Mouse (Mus musculus) kidney, adult 8-10 months (tissue): ENCODE measurements at regions not wholly inside any gene's neighbourhood (a gene's known extent, or its start where the extent isn't known, plus 50 kb on each side); places are given as distances from the start of the nearest gene placed in this dataset.
"Not testable (repeated sequence)": the region's sequence is repeated elsewhere in the genome, so short reads cannot be mapped to it uniquely, and the experiment has no call there.

Experiments used
- DNase-seq, 2 experiments: peaks; one replicate each; pipeline ENCODE4 v3.0.0; 2022

DNA sequence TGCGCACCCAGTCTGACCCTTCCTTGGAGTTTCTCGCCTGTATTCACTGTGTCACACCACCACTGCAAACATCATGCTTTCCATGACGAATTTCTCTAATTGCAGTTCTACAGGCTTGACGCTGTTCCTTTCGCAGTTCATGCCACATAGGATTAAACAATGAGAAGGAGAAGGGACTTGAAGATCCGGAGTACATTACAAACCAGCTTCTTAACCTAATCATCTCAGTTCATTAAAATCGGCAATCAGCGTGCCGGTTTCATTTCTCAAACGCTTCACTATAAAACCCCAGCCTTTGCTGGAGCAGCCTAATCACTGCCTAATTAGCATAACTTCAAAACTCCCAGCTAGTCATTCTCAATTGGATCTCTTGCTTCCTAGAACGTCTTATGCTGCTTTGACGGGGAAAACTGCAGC is 196.5 kb upstream of the Slc7a11 start:
- no peak for DNase-seq

DNA sequence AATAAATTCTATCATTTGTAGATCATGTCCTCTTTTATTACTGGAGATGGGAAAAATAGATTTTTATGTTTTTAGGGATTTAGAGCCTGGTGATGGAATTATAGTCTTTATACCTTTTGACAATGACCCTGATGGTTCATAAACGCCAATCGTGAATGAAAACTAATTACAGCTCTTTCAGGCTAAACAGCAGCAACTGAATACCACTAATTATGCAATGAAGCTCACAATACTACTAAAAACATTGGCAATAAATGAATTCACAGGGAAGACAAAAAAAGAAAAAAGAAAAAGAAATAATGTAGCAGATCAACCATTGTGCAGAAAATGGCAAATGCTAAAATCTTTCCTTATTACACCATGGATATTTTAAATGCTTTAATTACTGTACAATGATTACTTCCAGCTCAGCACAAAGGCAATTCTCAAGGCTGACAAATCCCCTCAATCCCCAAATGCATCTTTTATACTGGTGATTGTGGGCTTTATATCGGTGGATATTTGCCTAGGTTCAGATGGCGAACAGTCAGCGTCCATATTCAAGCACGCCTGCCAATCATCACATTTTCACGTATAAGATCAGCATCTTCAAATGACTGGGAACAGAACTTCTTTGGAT is 191.2 kb upstream of the Slc7a11 start:
- no peak for DNase-seq

DNA sequence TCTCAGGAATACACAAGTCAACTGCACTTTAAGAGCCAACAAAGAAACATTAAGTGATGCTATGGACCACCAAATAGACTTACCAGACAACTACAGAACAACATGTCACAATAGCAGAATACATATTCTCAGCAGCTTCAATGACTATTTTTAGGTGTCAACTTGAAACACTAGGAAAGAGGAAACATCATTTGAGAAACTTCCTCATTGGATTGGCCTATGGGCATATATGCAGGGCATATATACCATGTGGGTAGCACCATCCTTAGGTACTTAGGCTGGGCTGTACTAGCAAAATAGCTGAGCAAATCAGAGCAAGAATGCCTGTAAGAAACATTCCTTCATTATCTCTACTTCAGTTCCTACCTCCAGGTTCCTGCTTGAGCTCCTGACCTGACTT is 187.9 kb upstream of the Slc7a11 start:
- DNase-seq, result no peak

- DNase-seq, result no peak
Observed at GRCm38 (mm10) chr3:50628092-50628696, 184.8 kb upstream of the Slc7a11 start.

DNA sequence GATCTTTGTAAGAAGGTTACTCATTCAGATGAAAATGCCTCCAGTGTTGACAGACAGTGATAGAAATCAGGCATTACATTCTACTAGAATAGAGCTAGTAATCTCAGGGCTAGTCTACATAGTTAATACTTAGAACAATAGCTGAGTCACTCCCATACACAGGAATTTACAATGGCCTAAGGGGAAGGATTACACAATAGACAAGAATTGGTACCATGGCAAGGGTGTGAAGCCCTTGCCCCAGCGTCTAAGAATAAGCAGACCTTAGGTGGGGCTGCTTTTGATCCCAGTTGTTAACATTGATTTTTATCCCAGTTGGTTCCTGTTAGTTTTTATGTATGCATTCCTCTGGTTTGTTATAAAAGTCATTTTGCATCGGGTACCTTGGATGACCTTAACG is 177.8 kb upstream of the Slc7a11 start:
- DNase-seq, result not testable (repeated sequence)

GRCm38 (mm10) chr3:50619061-50619460 is 175.6 kb upstream of the Slc7a11 start:
- DNase-seq, result no peak

DNA sequence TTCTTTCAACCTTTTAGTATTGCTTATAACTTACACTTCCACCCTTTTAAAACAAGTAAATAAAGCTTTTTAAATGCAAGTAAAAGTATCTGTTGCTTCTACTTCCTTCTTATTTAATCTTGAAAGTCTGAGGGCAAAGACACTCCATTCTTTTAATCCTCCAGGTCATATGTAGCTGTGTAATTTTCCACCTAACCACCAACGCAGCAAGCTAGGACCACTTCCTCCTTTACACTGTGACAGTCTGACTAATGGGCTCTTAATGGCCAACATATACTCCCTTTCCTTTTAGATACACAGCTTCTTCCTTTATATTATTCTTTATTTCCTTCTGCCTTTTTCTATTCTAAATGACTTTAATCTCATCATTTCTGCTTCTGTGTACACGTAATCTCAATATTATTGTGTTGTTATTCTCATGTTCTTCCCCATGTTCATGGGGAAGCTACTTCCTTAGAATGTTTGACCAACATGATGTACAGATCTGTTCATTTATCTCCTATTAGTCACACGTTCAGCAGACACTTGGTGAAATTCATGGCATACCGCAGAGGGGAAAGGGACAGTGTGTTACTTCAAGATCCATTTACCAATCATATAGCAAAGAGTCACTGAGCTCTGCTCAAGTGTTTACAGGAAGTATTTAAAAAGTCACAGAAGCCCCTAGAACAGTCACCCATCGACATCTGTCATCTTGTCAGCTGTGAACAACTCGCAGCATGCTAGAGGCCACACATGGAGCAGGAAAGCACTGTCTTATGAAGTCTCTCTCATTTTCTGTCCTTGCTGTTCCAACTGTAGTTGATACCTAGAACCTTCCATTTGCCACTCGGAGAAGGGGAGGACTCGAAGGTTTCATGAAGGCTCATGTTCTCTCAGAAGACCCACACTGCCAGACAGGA is 172.2 kb upstream of the Slc7a11 start:
- DNase-seq, result no peak

- DNase-seq, result no peak
Observed at GRCm38 (mm10) chr3:50613011-50613410, 169.6 kb upstream of the Slc7a11 start.

DNA sequence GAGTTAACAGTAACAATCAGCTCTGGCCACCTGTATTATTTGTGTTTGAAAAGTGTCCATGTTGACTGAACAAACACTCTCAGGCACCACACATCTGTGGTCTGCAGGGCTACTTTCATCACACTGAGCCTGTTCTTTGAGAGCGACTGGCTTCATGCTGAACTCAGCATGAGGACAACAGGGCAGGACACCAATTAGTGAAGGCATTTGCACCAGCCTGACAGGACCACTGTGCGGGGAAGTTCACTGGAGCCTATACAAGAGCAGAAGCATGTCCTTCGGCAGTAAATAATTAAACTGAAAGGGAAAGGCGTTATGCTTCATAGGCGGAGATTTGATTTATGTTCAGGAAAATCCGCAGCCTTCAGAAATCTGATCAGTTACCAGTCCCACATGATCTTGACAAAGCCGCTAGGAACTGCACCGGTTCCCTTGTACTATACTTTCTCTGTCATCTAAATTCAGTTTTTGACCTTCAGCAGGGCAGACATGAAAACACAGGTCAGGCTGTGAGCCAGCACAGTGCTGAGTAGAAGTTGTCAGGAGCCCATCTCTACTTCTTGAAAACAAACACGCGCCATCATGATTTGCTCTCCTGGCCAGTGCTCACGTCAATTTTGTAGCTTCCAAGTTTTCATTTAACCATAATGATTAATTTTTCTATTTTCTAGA is 166.1 kb upstream of the Slc7a11 start:
- peak; percentile 7 to 20 for DNase-seq

GRCm38 (mm10) chr3:50607736-50608135 is 164.3 kb upstream of the Slc7a11 start:
- no peak for DNase-seq

DNA sequence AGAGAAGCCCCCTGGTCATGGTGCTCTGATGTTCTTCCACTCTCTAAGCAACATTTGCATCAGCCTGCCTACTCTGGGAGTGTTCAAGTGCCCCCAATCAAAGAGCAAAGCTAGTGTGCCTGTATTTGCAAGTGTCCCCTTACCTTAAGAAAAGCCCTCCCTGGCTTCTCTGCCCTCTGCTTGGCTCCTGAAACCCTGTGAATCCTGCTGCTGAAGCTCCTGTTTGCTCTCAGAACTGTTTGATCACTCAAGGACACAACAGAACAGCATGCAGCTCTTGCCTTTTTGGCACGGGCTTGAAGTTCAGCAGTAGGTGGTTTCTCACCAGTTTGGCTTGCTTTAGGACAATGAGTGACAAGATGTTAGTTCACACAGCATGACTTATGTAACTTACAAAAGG is 163.6 kb upstream of the Slc7a11 start:
- DNase-seq, result no peak

- DNase-seq, result no peak
Observed at GRCm38 (mm10) chr3:50605750-50606149, 162.3 kb upstream of the Slc7a11 start.

GRCm38 (mm10) chr3:50603182-50603581 is 159.8 kb upstream of the Slc7a11 start:
- DNase-seq, result peak in 1 of 2 experiments; percentile 6

DNA sequence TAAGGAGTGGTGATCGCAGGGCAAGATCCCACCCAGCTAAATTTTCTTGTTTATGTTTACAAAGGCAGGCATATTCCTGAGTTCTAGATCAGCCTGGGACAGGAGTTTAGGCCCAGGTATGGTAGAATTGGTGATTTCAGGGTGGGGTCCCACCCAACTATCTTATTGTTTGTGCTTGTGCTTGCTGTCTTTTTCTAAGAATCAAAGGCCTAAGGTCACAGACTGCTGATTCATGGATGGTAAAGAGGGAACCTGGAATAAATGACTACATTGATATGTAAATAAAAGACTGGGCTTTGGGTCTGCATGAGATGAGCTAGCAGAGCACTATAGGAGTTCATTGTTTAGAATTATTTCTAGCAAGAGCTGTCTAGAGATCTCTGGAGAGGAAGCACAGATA is 152.3 kb upstream of the Slc7a11 start:
- DNase-seq, result no peak

DNA sequence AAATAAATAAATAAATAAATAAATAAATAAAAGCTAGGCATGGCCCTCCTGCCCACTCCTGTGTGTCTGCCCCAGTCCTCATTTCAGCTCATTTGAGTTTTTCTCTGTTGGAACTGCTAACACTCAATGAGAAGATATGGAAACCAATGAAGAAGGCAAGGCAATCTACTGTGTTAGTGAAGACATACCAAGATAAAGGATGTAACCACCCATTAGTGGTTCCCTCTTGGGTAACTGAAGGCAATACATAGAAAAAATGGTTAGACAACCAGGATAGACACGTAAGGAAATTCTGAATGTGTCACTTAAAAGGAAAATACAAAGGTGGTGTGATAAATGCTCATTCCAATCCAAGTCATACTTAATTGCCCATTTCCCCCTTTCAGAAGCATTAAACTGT is 140.9 kb upstream of the Slc7a11 start:
- DNase-seq, result no peak

DNA sequence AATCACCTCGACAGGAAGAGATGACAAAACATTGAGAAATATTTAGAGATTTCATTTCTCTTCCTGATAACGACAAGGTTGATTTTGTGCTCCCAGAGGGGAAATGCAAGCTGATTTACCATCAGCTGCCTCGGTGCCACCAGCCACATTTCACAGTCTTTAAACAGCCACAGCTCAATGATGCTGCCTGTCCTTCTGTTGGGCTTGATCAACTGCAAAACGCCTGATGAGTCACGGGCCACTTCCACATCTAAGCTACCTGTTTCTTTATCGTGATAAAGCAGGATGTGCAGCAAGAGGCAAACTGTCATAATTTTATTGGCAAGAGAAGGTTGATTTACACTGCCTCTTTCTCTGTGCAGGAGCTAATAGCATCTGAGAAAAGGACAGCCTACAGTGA is 140.1 kb upstream of the Slc7a11 start:
- no peak for DNase-seq

DNA sequence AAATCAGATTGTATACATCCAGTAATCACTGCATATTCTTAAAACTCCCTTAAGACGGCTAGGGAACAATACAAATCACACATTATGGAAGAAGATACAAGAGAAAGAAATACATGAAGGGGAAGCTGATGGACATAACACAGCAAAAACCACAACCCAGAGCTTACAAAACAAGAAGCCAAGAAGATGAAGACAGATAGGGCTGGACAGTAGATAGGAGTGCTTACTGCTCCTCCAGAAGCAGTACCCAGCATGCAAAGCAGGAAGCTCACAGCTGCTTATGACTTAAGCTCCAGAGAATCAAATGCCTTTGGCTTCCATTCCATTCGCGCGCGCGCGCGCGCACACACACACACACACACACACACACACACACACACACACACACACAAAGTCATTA is 131.0 kb upstream of the Slc7a11 start:
- no peak for DNase-seq

- DNase-seq, result no peak
Observed at GRCm38 (mm10) chr3:50570027-50570426, 126.6 kb upstream of the Slc7a11 start.

DNA sequence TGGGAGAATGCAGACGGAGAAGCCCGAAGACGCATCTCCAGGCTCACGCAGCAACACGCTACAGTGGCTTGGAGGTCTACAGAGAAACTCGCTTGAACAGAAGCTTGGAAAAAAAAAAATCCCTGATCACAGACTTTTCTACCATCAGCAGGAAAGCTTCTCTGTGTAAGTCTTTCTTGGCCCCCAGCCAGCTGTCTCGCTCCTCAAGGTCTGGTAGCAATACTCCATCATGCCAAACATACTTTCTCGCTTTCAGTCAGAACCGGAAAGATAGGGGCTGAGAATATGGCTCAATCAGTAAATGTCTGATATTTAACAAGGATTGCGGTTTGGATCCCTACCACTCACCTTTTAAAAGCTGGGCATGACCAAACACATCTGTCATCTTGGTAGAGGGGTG is 126.2 kb upstream of the Slc7a11 start:
- no peak for DNase-seq

GRCm38 (mm10) chr3:50554150-50554549 is 110.7 kb upstream of the Slc7a11 start:
- DNase-seq, result no peak

GRCm38 (mm10) chr3:50548568-50548967 is 105.2 kb upstream of the Slc7a11 start:
- no peak for DNase-seq

DNA sequence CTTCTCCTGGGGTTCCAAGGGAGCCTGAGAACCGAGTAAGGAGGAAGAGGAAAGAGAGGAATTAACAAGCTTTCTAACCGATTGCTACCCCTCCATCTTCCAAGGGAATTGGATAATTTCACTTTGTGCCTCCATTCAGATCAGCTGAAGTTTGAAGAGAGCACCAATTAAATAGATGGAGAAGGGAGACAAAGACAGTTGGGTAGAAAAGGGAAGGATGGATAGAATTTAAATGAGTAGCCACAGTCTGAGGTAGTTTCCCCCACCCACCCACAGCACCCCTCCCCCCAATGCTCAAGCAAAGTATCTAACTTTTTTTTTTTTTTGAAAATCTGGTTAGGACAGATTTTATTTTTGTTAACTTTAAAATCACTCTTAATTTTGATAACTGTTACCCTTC is 87.2 kb upstream of the Slc7a11 start:
- no peak for DNase-seq

DNA sequence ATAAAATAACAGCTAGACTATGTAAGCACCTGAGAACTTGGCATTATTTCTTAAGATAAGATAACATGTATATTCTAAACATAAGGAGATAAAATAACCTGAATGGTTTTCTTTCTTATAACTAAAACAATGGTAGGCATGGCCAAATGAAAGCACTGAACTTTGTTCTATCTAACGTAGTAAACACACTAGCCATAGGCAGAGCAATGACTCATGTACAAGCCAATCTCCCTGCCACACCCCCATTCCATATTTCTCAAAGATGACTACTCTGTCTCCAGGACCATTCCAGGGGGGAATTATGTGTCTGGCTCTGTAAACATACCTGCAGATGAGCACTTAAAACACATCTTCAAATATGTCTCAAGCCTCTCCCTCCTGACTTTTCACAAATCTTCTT is 80.6 kb upstream of the Slc7a11 start:
- no peak for DNase-seq

DNA sequence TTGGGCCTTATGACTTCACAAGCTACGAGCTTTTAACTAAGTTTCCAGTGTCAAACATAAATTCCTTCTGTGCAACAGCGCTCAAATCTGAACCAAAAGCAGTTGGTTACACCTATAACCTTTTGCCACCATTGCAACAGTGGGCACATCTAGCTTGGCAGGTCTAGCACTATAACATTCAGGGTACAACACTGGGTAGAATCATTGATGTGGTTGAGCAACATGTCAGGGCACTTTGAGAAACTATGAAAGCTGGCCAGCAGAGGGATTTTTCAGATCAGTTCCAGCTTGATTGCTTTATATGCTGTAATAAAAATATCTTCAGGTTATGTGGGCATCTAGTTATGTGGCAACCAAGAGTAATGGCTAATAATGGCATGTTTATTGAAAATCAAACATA is 63.8 kb upstream of the Slc7a11 start:
- DNase-seq, result no peak
